Mouse (Mus musculus) thymus, postnatal 0 days (tissue): ENCODE results near the gene Agfg2. TPM values are rescaled to one million over a fixed set of nuclear protein-coding genes. Genes with fewer than 3 reads are reported as not detected.

Experiments used
- DNase-seq: peaks from one replicate; pipeline ENCODE4 v3.0.0-alpha.2; 2015; ENCODE audit warnings: low spot score
- polyA plus RNA-seq: library from polyadenylated mRNA; unstranded; fragments of >200 nt; fragmentation: Nextera tagmentation; extraction: Ambion mirVana; gene quantifications from 2 replicates; pipeline ENCODE4 v1.2.1, GENCODE M21; 2015

Agfg2 gene
- polyA plus RNA-seq, 1 experiment from 2014 or later, result 142 TPM

DNA sequence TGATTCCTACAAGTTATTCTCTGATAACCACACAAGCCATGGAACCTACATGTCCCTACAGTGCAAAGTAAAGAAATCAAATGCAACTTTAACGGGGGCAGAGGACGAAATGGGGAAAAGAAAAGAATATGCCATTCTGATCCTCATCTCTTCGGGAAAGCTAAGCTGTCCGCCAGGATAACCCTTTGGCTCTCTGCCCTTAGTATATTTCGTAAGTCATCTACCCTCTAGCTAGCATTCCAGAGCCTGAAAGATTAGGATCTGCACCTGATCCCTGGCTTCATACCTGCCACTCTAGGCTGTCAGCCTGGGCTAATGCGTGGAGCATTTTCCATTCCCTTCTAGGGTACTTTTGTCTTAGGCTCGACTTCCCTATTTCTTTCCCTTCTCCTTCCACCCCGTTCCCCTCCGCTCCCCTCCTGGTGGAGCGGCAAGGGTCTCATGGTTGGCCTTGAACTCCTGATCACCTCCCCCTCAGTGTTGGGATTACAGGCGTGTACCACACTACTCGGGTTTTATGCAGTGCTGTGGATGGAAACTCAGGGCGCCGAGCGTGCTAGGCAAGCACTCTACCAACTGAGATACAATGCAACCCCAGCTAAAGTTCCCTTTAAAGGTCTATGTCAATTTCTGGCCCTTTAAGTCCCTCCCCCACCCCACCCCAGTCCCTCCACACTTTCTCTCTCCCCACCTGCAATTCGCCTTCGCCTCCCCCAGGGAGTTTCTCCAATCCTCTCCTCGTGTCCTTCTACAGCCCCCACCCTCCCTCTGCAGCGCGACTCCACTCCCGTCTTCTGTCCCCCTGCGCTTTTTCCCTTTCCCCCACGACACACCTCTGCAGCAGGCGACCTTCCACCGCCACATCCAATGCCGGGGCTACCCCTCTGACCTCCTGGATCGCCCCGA is 885 bp downstream of the Agfg2 start:
- peak; percentile 59 for DNase-seq

GRCm38 (mm10) chr5:137682526-137682925 is 2.0 kb downstream of the Agfg2 start:
- DNase-seq, result no peak

- DNase-seq, result no peak
These were observed 4.8 kb downstream of the Agfg2 start for GRCm38 (mm10) chr5:137679726-137680125.

GRCm38 (mm10) chr5:137678736-137679135 is 5.8 kb downstream of the Agfg2 start:
- DNase-seq, result no peak

GRCm38 (mm10) chr5:137677859-137678258 is 6.7 kb downstream of the Agfg2 start:
- DNase-seq, result no peak

GRCm38 (mm10) chr5:137674786-137675185 is 9.7 kb downstream of the Agfg2 start:
- DNase-seq, result no peak

DNA sequence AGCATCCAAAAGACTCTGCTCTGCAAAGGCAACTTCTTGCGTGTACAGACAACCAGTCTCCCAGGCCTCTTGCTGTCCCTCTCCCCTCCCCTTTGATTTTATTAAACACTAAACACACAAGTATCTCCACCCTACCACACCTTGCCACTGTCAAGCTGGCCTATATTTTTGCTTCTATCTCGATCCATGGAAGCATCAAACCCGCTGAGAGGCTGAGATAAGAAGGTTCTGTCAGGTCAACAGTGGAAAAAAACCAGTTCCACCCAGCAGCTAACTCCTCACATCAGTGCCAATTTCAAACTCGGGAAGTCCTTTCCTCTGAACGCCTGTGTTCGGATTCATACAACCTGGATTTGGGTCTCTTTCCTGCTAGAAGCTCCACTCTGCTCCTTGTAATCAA is 11.5 kb downstream of the Agfg2 start:
- DNase-seq, result no peak

GRCm38 (mm10) chr5:137672361-137672760 is 12.2 kb downstream of the Agfg2 start:
- DNase-seq, result no peak

DNA sequence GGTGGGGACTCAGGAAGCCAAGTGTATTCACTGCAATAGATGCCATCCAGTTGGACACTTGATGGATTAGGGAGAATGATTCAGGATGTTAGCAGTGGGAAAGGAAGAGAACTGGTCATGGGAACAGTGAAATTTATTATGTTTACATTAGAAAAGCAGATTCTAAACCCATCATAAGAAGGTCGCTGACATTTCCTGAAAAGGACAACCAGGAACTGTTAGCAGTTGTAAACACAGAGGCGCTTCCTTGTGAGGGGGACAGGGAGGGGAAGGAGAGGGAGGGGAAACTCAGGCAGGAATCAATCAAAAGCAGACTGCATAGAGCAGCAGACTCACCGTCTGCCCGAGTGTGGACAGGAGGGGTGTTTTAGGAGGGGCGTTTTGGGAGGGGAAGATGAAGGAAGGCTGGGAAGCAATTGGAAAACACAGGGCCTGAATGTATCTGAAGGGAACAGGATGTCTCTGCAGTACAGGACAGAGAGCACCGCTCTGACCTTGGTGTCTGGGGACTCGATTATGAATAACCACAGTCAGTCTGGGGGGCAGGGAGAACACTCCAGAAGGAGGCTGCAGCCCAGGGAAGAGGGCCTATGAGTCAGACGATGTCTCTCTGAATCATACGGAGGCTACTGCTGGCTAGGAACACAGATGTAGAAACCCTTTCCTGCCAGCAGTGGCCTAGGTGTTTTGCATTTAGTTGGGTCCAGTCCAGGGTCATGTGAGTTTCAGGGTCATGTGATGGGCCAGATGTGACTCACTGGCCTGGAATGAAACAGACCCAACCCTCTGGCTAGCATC is 12.9 kb downstream of the Agfg2 start:
- no peak for DNase-seq

- DNase-seq, result peak; percentile 59
These were observed 14.3 kb downstream of the Agfg2 start for GRCm38 (mm10) chr5:137670240-137670639.

DNA sequence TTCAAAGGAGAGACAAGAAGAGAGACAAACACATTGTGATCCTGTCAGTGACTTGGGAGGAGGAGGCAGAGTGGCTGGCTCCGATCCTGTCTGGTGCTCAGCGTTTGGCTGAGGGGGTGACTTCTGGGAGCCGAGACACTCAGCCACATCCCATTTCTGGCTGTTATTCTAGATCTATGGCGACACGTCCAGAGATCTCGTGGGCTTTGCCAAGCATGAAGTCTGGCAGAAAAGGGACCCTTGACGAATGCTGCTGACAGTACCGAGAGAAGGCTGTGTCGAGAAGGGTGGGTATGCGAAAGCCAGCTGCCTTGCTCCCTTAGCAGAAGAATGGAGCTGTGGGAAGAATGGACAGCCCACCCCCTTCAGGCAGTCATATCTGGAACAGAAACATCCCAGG is 15.6 kb downstream of the Agfg2 start:
- DNase-seq, result no peak

DNA sequence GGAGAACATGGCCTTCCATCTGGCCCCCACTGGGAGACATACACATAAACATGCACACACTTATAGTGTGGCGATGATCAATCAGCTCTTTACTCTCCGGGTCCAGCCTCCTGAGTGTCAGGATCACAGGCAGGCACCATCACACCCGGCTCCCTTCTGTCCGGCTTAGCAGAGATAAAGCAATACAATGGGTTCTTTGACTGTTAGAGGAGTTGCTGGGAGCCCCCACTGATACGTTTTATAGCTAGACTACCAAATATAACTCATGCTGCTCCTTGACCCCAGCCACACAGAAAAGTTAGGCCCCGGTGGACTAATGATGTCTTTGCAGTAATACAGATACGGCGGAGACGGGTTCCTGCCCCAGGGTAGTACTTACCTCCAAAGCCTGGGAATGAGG is 21.5 kb downstream of the Agfg2 start:
- DNase-seq, result no peak

DNA sequence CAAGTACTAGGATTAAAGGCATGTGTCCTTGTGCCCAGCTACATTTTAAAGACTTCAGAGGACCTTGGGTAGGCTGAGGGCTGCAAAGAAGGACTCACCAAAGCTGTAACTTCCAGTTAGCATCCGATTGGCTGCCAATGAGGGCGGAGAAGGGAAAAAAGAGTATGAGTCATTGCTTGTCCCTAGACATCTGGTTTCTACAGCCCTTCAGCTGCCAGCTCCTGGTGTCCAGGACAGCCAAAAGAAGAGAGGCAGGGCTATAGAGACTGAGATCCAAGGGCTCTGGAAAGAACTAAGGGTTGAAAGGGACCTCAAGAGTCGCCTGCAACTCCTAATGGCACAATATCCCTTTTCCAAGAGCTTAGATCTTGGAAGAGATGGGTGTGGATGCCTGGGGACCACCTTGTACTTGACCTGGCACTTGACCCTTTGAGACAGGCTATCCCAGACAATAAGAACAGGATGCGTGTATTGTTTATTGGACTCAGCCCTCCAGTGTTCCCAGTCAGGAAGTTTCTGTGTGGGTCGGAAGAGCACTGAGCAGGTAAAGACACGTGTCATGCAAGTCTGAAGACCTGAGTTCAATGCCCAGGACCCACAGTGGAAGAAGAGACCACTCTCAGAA is 24.4 kb downstream of the Agfg2 start:
- no peak for DNase-seq

DNA sequence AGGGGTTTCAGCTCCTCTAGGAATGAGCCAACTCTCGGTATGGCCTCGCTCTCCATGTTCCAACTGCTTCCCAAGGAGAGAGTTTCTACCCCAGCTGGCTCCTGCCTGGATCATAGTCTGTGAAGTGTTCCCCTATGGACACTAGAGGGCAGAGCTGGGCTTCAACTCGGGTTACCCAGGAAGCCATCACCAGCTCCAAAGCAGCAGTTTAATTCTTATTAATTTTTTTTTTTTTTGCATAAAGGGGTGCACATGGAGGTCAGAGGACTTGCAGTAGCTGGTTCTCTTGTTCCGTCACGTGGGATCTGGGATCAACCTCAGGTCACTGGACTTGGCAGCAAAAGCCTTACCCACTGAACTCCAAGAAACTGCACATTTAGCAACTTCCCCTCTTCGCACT is 27.5 kb downstream of the Agfg2 start:
- peak; percentile 64 for DNase-seq

- peak; percentile 53 for DNase-seq
These were observed 29.8 kb downstream of the Agfg2 start for GRCm38 (mm10) chr5:137654746-137655145.

DNA sequence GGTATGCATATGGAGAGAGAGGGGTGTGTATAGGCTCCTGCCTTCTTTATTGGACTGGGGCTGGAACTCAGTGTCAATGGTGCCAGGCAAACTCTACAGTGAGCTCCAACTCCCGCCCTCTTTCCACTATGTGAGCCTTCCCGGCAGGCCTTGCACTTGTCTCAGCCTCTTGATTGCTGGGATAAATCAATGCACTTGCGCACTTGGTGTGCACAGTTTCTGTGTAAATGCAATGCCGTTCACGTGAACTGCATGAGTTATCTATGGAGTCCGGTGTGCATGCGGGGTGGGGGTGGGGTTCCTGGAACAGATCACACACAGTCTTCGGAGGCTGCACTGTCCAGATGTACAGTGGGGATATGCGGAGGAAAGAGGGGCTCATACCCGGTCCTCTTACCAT is 31.2 kb downstream of the Agfg2 start:
- no peak for DNase-seq

GRCm38 (mm10) chr5:137652474-137652873 is 32.1 kb downstream of the Agfg2 start:
- DNase-seq, result peak; percentile 67

DNA sequence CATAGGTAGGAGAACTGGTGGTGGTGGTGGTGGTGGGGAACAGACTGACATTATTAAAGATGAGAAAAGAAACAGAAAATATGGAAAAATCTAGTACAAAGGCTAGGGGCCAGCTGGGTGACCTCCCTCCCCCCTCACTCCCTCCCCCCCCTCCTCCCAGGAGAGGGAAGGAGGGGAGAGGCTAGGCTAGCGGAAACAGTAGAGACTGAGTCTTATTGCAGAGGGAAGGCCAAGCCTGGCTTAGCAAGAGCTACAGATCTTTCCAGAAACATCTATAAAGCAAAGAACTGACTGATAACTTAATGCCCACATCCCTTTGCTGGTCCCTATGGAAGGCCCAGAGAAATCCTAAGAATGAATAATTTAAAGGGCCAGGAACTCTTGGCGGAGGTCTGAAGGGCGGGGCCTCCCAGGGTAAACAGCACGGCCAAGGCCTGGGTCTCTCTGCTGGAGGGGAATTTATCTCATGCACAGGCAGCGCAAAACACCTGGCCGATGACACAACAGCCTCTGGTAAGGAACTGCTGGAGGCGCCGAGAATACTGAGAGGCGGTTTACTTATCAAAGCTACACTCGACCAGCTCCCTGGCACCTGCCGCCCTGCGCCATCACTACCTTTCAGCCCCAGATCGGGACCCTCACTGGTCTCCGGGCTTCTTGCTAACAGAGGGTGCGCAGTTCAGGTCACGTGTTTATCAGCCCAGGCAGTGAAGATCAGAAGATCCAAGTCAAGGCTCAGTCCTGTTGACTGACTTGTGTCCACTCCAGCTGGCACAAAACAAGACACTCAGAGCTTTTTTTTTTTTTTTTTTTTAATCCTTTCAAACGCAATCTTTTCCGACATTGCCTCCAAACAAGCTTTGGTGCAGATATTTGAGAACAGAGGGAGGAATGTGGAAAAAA is 34.6 kb downstream of the Agfg2 start:
- peak; percentile 59 for DNase-seq

GRCm38 (mm10) chr5:137649251-137649650 is 35.3 kb downstream of the Agfg2 start:
- DNase-seq, result no peak

DNA sequence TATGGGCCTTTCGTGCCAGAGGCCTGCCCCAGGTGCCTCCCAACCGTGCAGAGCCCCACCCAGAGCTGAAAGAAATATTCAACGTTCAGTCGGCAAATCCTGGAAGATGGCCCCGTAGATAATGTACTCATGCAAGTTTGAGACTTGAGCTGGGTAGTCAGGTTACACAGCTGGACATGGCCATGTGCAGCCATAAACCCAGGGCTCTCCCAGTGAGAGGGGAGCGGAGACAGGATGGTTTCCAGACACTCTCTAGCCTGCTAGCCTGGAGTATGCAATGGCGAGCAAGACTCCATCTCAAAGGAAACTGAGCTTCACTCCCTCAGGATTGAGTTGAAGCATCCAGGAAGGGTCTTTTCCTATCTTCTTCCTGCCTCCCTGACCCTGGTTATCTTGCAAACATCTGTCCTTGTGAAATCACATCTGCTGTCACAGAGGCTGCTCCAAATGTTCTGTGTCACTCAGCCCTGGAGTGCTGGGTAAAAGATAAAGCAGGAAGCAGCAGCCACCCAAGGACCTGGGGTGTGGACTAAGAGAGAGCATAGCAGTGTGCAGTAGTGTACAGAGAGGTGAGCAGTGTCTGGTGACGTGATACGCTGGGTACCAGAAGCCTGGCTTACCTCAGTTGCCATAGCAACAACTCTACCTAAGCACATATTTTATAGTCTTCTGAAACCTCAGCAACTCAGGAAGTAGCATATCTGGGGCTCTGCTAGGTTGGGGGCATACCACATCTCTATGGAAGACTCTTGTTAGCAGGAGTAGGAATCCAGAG is 36.5 kb downstream of the Agfg2 start:
- peak; percentile 42 for DNase-seq
